Mouse (Mus musculus): ENCODE results near the gene Atxn1.

Atxn1 gene

DNA sequence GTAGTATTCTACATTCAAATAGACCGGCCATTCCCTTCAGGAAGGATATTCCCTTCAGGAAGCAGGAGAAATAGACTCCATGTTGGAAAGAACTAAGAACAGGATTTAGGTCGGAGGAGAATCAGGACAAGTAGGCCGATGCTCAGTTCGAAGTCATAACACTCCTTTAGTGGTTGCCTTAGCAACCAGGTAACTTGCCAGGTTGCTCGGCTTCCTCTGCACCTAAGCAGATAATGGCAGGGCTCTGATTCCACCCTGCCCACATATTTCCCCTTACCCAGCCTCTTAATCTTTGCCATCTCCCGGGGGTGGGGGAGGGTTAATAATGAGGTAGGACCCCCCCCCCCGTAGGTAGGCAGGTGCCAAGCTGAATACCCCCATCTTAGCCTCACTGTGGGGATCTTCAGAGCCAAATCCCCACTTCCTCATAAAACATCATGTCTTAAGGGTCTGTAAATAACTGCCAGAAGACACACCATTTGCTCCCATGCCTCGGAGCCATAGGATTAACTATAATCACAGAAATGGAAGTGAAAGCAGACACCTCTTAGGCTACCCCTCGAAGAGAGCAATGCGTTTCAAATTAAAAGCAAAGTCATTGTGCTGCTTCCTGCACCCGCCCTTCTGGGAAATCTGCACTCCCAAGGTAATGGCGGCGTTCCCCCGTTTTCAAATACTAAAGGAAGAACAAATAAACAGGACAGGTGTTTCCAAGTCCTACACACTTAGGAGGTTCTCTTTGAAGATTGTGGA, 240.1 kb downstream of the Atxn1 start:
- no peak for DNase-seq (ENCODE audit: low spot score)

DNA sequence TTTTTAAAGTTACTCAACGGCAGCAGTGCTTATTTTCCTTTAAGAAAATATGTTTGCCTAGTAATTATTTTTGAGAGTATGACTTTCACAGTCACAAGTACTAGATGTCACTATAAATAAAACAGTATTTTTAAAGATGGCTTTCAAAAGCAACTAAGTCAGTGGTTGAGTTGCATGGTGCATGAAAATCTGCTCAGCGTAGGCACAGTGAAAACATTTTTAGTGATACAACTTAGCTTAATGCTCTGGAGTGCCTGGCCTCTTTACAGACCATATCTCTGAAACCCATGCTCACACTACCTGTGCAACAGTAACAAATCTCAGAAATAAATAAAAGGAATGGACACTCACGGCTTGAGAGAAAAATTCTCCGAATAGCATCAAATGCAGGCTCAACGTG, 241.9 kb downstream of the Atxn1 start:
- DNase-seq (ENCODE audit: low spot score): no peak

DNA sequence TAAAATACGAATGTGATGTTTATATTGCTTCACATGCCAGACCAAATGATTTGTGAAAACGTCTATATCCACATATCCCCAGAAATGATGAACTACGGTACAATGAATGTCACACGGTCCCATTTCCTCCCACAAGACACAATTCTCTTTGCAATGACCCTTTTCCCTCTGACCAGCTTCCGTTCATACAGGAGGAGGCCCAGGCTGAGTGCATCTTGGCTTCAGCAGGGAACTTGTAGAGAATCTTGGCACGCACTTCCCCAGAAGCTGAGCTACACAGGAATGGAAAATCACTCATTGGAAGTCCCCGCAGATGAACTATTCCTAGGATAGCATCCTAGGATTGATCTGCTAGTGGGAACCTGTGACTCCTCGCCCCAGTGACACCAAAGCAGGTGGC, 243.2 kb downstream of the Atxn1 start:
- no peak for DNase-seq (ENCODE audit: low spot score)

DNA sequence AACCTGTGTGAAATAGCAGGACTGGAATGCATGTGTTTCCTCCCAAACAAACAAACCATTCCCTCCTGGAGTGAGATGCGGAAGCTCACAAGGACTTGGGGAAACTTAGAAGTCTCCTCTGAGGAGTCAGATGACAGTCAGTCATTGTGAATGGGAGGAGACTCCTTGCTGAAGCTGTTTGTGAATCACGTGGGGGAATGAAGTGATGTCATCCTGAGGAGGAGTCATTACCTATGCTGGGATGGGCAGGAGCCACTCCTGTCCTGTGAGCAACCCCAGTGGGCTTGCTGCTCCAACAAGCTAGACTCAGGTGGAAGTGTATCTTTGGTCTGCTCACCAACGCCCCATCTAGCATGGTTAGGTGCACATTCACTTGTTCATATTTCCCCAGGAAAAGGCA, 246.0 kb downstream of the Atxn1 start:
- DNase-seq (ENCODE audit: low spot score): no peak

DNA sequence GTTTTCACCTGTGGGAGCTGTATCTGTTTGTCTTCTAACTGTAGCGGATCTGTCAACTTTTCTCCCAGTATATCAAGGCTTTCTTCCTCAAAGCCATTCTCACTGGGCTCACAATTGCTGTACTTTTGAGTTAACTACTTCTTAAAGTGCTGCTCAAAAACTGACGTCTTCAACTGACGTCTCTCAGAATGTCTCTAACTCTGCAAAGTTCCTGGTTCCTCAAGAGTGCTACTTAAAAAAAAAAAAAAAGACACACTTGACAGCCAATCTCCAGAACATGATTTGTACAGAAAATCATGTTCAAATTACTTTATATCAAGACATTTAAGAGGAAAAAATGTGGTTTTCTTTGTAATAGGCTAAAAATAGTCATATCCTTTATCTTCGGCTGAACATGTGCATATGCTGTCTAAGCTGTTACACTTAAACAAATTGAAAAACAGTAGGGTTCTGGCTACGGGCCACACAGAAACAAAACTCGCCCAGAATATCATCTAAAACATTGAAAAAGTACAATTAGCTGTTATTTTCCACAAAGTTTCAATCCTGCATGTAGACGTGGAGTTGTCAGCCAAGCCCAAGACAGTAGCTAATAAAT, 249.1 kb downstream of the Atxn1 start:
- no peak for DNase-seq (ENCODE audit: low spot score)

DNA sequence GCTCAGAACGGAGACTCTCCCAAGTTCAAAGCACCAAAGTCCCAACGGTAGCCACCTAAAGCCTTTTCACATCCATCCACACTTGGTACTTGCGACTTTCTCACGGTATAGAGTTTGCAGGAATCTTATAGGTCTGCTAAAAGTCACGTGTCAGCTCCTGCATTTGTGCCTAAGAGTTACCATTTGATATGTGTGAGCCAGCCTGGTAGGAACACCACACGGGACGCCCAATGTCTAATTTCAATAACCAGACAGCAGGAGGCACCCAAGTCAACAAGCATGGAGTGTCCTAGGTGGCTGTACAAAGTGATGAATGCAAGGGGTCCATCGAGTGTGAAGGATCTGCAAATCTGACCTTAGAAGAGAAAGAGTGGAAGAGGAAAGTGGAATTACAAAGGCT, 254.8 kb downstream of the Atxn1 start:
- no peak for DNase-seq (ENCODE audit: low spot score)

DNA sequence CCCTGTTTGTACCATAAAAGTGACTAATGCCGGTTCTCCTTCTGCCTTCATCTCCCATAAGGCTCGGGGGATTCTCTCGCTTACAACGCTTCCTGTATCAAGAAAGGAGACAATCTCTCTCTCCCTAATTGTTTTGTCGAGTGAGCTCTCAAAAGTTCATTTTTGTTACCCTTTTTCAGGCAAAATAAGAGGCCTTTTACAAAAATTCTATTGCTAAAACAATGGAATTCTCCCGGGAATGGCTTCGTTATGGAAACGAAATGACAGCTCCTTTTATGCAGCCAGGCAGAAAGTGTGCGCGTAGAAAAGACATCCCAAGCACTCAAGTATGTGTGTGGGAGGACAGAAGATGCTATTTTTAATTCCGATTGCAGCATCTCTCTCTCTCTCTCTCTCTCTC, 255.4 kb downstream of the Atxn1 start:
- no peak for DNase-seq (ENCODE audit: low spot score)

DNA sequence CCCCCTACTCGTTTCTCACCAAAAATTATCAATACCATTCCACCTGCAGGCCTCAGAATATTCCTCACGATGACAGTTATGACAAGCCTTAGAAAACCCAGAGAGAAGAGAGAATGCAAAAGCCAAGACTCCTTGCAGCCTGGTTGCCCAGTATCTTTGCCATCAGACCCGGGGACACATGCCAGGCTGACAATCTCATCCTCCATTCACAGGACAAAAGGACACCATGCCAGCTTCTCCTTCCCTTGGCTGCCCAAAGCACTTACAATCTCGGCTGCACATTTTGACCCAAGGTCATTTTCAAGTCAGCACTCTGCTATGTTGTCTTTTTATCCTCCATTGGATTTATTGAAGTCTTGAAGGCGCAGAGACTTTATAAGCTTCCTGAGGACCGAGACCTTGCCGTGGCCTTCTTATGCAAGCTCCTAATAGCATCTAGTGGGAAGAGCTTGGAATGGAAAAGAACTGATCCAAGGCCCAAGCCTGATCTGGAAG, 263.5 kb downstream of the Atxn1 start:
- DNase-seq (ENCODE audit: low spot score): no peak

DNA sequence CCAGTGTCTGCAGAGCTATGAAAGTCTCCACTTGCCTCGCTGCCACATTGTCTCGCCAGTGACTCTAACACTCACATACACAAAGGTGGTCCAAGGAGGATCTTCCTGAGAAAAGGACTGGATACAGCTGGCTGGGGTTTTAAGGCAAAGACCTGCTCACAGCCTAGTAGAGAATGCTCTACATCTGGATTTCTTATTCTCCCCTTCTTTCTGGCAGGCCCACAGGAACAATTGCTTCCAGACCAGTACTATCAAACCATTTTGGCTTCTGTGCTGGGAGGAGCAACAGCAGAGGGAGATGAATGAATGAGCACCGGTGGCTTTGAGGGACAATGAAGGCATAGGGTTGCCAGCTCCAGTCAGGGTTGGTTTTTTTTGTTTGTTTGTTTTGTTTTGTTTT, 265.8 kb downstream of the Atxn1 start:
- DNase-seq (ENCODE audit: low spot score): no peak

DNA sequence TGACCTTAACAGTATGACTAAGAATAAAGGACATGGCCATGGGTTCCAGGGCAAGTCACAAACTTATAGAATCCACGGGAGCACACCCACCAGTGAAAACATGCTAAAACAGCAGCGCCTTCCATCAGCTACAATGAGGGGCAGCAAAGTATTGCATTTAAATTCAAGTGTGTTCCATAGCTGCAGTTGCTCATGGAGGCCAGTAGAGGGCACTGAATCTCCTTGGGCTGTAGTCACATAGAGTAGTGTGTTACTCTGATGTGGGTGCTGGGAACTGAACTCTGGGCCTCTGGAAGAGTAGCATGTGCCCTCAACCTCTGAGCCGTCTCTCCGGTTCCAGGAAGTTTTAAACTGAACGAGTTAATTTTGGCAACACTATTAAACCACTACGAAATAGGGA, 268.8 kb downstream of the Atxn1 start:
- DNase-seq (ENCODE audit: low spot score): no peak

DNA sequence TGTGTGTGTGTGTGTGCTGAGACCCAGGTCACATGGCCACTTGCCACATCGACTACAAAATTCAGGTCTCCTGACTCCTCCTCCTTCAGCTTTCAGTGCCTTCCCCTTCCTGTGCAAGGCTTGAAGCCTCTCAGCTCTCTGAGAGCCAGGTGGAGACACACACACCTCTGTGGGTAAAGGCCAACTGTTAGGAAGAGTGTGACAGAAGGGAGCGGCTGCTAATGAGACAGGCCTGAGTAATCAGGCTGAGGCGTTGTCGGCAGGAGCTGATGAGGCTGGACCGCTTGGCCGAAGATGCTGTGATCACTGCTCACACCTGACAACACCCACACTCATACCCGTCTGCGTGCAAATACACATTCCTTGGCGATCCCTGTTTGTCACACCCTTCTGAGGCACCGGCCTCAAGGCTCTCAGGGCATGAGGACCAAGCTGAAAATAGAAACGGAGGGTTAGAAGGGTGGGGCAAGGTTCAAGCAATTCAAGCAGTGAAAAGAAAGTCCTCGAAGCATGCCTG, 269.8 kb downstream of the Atxn1 start:
- DNase-seq (ENCODE audit: low spot score): no peak

DNA sequence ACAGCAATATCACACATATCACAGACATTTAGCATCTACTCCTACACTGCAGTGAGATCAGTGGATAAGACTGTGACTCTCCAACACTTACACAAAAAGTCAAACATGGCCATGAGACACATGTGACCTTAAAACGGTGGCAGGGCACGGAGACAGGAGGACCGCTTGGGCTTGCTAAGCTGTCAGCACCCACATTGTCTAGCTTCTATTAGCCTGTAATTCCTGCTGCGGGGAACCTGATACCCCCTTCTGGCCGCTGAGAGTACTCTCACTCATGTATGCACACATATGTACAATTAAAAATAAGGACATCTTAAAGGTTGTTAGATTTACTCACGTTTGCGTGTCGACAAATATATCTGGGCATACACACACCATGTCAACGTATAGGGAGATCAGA, 270.9 kb downstream of the Atxn1 start:
- no peak for DNase-seq (ENCODE audit: low spot score)

DNA sequence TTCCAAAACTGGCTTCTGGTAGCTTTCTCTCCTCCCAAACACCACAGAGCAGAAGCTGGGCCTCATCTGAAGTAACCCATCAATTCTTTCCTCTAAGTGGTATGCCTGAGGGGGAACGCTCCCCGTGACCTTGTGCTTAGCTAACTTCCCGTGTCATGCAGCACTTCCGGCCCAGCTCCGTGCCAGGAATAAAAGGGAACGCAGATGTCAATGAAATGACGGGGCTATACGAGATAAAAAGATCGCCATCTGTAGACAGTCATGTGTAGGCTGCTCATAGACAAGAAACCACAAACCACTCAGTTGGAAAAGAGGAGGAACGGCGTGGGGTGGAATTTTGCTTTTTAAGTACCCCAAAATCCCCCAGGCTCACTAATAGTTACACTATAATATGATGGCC, 271.3 kb downstream of the Atxn1 start:
- DNase-seq (ENCODE audit: low spot score): no peak

DNA sequence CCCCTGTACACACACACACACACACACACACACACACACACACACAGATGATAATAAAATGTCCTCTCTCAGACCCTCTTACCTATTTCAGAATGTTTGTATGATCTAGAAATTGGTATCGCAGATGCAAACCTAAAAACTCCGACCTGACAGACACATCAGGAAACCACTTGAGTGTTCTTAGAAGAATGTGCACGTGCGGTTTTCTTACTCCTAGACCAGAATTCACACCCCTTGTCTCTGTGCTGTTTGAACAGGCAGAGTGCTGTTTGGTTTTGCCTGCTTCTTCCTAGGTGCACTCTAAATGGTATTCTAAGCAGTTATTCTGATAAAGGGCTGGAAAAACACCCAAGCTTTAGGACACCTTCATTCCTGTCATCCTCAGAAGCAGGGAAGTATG, 271.7 kb downstream of the Atxn1 start:
- no peak for DNase-seq (ENCODE audit: low spot score)

DNA sequence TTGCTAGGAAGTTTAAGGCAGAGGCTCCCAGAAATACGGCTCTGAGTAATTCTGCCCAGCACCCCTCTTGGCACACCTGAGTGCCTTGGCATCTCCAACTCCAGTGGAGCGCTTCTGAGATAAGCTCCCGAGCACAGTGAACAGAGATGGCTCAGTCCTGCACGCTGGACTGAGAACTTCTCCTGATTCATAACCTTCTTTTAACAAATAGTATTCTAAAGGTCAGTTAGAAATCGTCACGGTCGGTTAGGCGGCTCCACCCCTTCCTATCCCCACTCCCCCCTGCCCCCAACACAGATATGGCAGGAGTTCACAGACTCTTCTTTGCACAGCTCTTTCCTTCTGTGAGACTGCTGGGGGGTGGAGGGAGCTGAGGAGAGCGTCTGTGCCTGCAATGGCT, 272.4 kb downstream of the Atxn1 start:
- no peak for DNase-seq (ENCODE audit: low spot score)

DNA sequence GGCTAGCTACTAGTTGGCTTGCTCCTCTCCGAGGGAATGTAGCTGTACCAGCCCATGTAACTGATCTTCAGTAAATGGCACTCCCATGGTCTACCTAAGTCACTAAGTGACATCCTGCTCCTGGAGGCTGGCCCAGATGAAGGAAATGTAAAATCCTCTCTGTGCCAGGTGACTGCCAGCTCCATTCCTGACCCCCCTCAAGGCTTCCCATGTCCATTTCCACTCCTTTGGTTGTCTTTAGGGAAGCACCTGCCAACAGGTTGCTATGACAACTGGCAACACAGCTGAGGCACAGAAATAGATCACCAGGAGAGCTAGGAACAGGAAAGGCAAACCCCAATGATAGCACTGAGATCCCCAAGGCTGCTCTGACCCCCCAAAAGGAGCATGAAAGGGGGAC, 274.4 kb downstream of the Atxn1 start:
- DNase-seq (ENCODE audit: low spot score): no peak

DNA sequence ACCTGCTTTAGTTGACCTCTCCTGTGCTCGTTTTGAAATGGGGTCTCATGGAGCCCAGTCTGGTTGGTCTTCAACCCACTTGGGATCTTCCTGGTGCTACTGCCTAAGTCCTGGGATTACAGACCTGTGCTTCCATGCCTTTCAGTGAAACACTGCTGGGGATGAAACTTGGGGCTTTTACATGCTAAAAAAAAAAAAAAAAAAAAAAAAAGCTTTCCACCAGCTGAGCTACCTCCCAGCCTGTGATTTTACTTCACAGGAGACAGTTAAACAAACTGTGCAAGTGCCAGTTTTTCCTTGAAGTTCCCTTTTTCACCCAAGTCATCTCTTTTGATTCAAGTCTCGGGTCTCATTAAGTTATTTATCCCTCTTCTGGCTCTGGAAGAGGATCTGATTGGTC, 275.9 kb downstream of the Atxn1 start:
- DNase-seq (ENCODE audit: low spot score): no peak

DNA sequence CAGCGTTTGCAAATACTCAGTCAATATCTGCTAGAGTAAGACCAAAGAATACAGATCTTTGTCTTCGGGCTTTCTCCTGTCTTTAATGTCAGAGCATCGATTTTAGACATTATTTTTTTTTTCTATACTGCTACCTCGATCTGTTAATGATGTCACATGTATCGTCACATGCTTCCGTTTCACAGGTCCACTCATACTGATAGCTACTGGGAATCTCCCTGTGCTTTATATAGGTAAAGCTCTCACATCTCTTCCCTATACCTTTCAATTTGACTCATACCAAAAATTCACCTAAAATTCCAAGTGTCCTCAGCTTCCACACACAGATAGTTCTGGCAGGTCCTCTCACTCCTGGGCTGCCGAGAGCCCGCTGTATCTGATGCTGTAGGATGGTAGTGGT, 277.2 kb downstream of the Atxn1 start:
- DNase-seq (ENCODE audit: low spot score): no peak

DNA sequence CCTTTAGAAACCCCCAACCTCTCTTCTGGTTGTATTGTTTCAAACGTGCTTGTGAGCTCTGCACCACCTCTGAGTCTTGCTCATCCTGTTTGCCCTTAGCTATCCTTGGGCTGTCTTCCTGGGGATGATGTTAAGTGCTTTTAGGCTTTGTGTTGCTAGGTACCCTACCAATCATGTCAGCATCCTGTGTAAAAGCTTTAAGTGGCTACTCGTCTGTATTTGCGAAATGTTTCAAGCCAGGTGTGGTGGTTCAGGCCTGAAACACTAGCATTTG, 278.6 kb downstream of the Atxn1 start:
- no peak for DNase-seq (ENCODE audit: low spot score)

DNA sequence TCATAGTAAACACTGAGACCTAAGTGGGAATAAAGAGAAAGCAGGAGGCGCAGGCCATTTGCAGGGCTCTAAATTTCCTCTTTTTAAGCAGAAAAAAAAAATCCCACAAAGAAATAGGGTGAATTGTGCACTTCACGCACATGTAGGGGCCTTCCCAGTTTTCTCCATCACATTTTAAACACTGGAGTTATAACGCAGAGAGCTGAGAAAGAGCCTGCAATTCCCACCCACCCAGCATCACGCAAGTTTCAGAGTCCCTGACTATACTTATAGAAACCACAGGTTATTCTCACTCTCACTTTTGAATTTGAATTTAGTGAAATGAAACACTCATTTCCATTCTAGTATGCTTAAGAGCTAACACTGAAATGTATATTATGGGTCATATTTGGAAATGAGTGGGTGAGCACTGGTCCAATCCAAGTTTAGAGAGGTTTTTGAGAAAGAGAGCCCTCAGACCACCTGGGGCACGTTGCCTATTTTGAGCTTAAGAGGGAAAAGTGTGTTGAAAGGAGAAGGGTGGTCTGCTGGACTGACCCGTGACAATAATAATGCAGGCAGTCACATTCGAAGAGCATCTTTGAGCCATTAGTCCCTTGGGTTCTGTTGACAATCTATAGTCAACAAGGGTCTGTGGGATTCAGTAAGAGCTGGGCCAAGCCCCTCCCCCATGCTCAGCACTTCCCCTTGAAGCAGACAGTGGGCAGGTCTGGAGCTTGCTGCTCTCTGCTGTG, 279.1 kb downstream of the Atxn1 start:
- no peak for DNase-seq (ENCODE audit: low spot score)

DNA sequence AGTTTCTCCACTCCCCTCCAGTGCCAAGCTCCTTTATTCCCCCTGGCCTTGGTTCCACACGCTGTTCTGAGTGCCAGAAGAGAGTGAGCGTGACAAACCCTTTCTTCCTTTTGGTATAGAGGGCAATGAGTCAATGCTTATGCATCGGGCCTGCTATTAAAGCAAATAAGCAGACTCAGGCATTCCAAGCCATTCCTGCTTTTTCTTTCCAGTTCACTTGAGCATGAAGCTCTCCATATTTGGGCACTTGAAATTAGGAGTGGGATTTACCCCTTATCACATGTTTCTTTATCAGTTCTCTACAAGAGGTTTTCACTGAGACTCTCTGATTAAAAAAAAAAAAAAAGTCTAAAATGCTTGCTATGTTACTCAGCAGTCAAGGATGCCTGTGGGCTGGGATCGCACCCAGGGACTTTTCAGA, 279.9 kb downstream of the Atxn1 start:
- DNase-seq (ENCODE audit: low spot score): no peak

DNA sequence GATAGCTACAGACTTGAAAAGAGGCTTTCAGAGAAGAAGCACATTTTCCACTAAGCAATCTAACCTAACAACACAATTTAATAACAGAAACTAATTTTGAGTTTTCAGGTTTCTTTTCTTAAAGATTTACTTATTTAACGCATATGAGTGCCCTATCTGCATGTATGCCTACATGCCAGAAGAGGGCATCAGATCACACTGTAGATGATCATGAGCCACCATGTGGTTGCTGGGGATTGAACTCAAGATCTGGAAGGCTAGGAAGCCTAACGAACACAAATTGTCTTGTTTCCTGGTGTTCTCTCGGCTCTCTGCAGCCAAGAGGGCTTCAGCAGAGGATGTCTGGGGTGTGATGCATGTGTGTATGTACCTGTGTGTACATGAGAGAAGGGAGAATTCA, 280.8 kb downstream of the Atxn1 start:
- no peak for DNase-seq (ENCODE audit: low spot score)

DNA sequence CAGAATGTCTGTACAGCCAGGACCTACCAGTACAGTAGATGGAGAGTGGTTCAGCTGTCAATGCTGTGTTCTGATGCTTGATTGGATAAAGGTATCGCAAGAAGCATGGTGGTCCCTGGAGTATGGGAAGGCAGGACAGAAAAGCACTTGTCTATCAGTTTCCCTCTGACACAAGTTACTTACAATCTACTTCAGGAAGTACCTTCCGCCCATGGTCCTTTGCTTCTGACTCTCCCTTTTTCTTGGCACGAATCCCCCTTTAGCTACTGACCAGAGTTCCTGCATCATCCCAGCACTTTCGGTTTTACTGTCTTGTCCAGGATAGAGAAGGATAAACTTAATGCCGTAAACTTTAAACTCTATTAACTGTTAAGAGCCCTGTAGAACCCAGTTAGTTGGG, 283.6 kb downstream of the Atxn1 start:
- no peak for DNase-seq (ENCODE audit: low spot score)

Measured in T-cell, adult 2 months (primary cell).